Mouse (Mus musculus): ENCODE results near the gene Nup214. TPM values are rescaled to one million over a fixed set of nuclear protein-coding genes. Genes with fewer than 3 reads are reported as not detected.
A peak's percentile ranks its signal among the peaks of the same experiment; 100 is the strongest.

The Nup214 gene
- 71.2 and 72.7 TPM in 2 replicates for polyA plus RNA-seq (2014; fragmentation: Nextera tagmentation; extraction: Ambion mirVana)

DNA sequence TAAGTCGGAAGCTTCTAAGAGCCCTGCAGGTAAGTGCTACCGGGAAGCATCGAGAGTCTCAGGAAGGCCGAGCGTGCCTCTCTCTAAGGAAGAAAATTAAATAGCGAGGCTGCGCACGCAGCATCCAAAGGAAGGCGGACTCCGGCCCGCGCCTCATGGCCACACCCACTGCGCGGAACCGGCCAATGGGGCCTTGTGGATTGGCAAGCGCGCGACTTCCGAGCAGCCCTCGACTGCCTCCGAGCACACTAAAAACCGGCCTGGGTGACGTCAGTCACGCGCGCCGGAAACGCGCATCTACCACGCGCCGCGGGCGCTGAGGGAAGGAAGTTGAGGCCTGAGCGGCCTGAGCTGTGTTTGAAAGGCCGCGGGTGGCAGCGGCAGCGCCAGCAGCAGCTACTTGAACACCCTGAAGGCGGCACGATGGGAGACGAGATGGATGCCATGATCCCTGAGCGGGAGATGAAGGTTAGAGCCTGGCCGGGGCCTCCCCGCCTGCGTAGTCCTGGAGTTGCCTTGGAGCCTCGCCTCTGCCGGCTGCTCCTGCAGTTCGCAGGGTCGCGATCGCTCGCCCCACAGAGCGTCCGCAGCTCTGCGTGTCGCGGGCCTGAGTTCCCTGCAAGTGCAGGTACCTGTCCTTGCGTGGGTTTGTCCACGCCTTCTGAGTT, at the start of gene Nup214:
TSS of gene Nup214 (plus strand) at position 296 of the 668 bp plus-strand sequence.
- Histone ChIP-seq H3K9ac (ENCODE audit: low read length) (peak within 1 kb of the TSS; percentile 90), H3K27ac (ENCODE audit: low read depth, low read length) (0 out of 2 replicates have a peak within 1 kb of the TSS, but pooled peaks have one; percentile 21), H3K4me2 (ENCODE audit: low read depth) (peak within 1 kb of the TSS; percentile 82), H3K9me3 (ENCODE audit: control insufficient read depth, low read length) (no peaks in the 10 kb centered on the region), H3K4me1 (ENCODE audit: control insufficient read depth, insufficient read depth, low read length) (peaks cover 6% of the 10 kb centered on the region; the same call in 1 of the 2 replicates), H3K4me3 (ENCODE audit: low read depth, low read length) (peak within 1 kb of the TSS; percentile 87), H3K36me3 (ENCODE audit: control insufficient read depth, insufficient read depth, low read length) (0 out of 2 replicates have a peak, but pooled peaks cover 7% of the 10 kb centered on the region), H3K27me3 (ENCODE audit: control insufficient read depth, insufficient read depth, low read length) (no peaks in the 10 kb centered on the region)
- DNase-seq (ENCODE audit: low spot score) (peak; percentile 100), ATAC-seq (ENCODE audit: insufficient read depth, low FRiP score, low TSS enrichment) (peak; percentile 99)
- under 1% methylated on average over 60 of the region's 60 CpGs for WGBS

- 34% methylated on average over 9 of the region's 9 CpGs for WGBS
- Histone ChIP-seq H3K36me3 (ENCODE audit: control insufficient read depth, insufficient read depth, low read length) (no peaks in the 10 kb centered on the region), H3K27me3 (ENCODE audit: control insufficient read depth, insufficient read depth, low read length) (no peaks in the 10 kb centered on the region), H3K4me2 (ENCODE audit: low read depth) (no peak overlapping the region), H3K4me1 (ENCODE audit: control insufficient read depth, insufficient read depth, low read length) (no peaks in the 10 kb centered on the region), H3K9ac (ENCODE audit: low read length) (no peak overlapping the region), H3K9me3 (ENCODE audit: control insufficient read depth, low read length) (no peaks in the 10 kb centered on the region), H3K4me3 (ENCODE audit: low read depth, low read length) (no peak overlapping the region), H3K27ac (ENCODE audit: low read depth, low read length) (no peak overlapping the region)
- DNase-seq (ENCODE audit: low spot score) (no peak), ATAC-seq (ENCODE audit: insufficient read depth, low FRiP score, low TSS enrichment) (no peak)
Measured at GRCm38 (mm10) chr2:31924811-31925210, 49.4 kb upstream of the Nup214 start.

DNA sequence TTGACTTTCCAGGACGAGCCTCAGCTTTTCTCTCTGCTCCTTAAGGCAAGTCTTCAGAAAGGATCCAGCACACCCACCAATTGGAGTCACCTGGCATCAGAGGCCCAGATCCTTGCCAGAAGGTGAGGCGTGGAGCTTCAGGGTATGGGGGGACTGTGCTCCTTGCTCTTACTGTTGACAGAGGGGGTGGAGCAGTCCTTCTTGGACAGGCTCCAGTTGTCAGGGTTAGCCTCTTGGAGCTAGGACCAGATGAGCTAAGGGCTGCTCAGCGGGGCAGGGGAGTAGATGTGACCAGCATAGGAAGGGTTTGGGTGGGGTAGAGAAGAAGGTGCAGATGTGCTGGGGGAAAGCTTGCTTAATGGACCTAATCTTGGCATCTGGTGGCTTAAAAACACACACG, 48.3 kb upstream of the Nup214 start:
- 71% methylated on average over 4 of the region's 4 CpGs for WGBS

GRCm38 (mm10) chr2:31929664-31930063, 44.6 kb upstream of the Nup214 start:
- no peak overlapping the region for H3K4me3 ChIP-seq (ENCODE audit: low read depth, low read length)
- no peaks in the 10 kb centered on the region for H3K4me1 ChIP-seq (ENCODE audit: control insufficient read depth, insufficient read depth, low read length)
- no peak overlapping the region for H3K9ac ChIP-seq (ENCODE audit: low read length)
- DNase-seq (ENCODE audit: low spot score) (no peak), ATAC-seq (ENCODE audit: insufficient read depth, low FRiP score, low TSS enrichment) (no peak)
- no peaks in the 10 kb centered on the region for H3K36me3 ChIP-seq (ENCODE audit: control insufficient read depth, insufficient read depth, low read length)
- no peaks in the 10 kb centered on the region for H3K27me3 ChIP-seq (ENCODE audit: control insufficient read depth, insufficient read depth, low read length)
- no peak overlapping the region for H3K27ac ChIP-seq (ENCODE audit: low read depth, low read length)
- no peak overlapping the region for H3K4me2 ChIP-seq (ENCODE audit: low read depth)
- 87% methylated on average over 3 of the region's 3 CpGs for WGBS
- no peaks in the 10 kb centered on the region for H3K9me3 ChIP-seq (ENCODE audit: control insufficient read depth, low read length)

More for the DNA sequence above, 48.3 kb upstream of the Nup214 start:
- H3K27me3 ChIP-seq (ENCODE audit: control insufficient read depth, insufficient read depth, low read length), result no peaks in the 10 kb centered on the region
- no peak overlapping the region for H3K4me3 ChIP-seq (ENCODE audit: low read depth, low read length)
- ATAC-seq (ENCODE audit: insufficient read depth, low FRiP score, low TSS enrichment), result no peak
- no peak overlapping the region for H3K4me2 ChIP-seq (ENCODE audit: low read depth)
- H3K27ac ChIP-seq (ENCODE audit: low read depth, low read length), result no peak overlapping the region
- H3K9me3 ChIP-seq (ENCODE audit: control insufficient read depth, low read length), result no peaks in the 10 kb centered on the region
- H3K36me3 ChIP-seq (ENCODE audit: control insufficient read depth, insufficient read depth, low read length), result no peaks in the 10 kb centered on the region
- H3K4me1 ChIP-seq (ENCODE audit: control insufficient read depth, insufficient read depth, low read length), result no peaks in the 10 kb centered on the region
- H3K9ac ChIP-seq (ENCODE audit: low read length), result no peak overlapping the region
- no peak for DNase-seq (ENCODE audit: low spot score)

DNA sequence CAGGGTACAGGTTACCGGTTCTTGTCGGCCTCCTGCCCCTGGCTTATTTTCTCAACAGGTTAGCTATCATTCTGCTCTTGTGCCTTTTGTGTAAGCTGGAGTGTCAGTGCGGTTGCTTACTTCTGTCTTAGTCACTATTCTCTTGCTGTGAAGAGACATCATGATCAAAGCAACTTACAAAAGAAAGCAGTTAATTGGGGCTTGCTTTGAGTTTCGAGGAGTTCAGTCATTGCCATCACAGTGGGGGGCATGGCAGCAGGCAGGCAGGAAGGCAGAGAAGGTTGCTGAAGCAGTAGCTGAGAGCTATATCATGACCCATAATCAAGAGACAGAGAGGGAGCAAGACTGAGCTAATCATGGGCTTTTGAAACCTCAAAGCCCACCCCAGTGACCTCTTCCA, 39.7 kb upstream of the Nup214 start:
- Histone ChIP-seq H3K9me3 (ENCODE audit: control insufficient read depth, low read length) (no peaks in the 10 kb centered on the region), H3K4me2 (ENCODE audit: low read depth) (no peak overlapping the region), H3K4me1 (ENCODE audit: control insufficient read depth, insufficient read depth, low read length) (no peaks in the 10 kb centered on the region), H3K9ac (ENCODE audit: low read length) (no peak overlapping the region), H3K27ac (ENCODE audit: low read depth, low read length) (no peak overlapping the region), H3K27me3 (ENCODE audit: control insufficient read depth, insufficient read depth, low read length) (no peaks in the 10 kb centered on the region), H3K36me3 (ENCODE audit: control insufficient read depth, insufficient read depth, low read length) (no peaks in the 10 kb centered on the region), H3K4me3 (ENCODE audit: low read depth, low read length) (no peak overlapping the region)
- ATAC-seq (ENCODE audit: insufficient read depth, low FRiP score, low TSS enrichment), result no peak
- DNase-seq (ENCODE audit: low spot score), result no peak
- WGBS, result 14% methylated on average over 4 of the region's 4 CpGs

GRCm38 (mm10) chr2:31935054-31935453, 39.2 kb upstream of the Nup214 start:
- Histone ChIP-seq H3K4me2 (ENCODE audit: low read depth) (no peak overlapping the region), H3K27ac (ENCODE audit: low read depth, low read length) (no peak overlapping the region), H3K9me3 (ENCODE audit: control insufficient read depth, low read length) (no peaks in the 10 kb centered on the region), H3K4me1 (ENCODE audit: control insufficient read depth, insufficient read depth, low read length) (no peaks in the 10 kb centered on the region), H3K27me3 (ENCODE audit: control insufficient read depth, insufficient read depth, low read length) (no peaks in the 10 kb centered on the region), H3K9ac (ENCODE audit: low read length) (no peak overlapping the region), H3K4me3 (ENCODE audit: low read depth, low read length) (no peak overlapping the region), H3K36me3 (ENCODE audit: control insufficient read depth, insufficient read depth, low read length) (no peaks in the 10 kb centered on the region)
- WGBS, result 9% methylated on average over 4 of the region's 4 CpGs
- ATAC-seq (ENCODE audit: insufficient read depth, low FRiP score, low TSS enrichment) (no peak), DNase-seq (ENCODE audit: low spot score) (no peak)

- DNase-seq (ENCODE audit: low spot score), result no peak
- no peaks in the 10 kb centered on the region for H3K9me3 ChIP-seq (ENCODE audit: control insufficient read depth, low read length)
- no peak overlapping the region for H3K4me2 ChIP-seq (ENCODE audit: low read depth)
- no peak overlapping the region for H3K27ac ChIP-seq (ENCODE audit: low read depth, low read length)
- no peak overlapping the region for H3K9ac ChIP-seq (ENCODE audit: low read length)
- no peaks in the 10 kb centered on the region for H3K4me1 ChIP-seq (ENCODE audit: control insufficient read depth, insufficient read depth, low read length)
- no peak for ATAC-seq (ENCODE audit: insufficient read depth, low FRiP score, low TSS enrichment)
- H3K4me3 ChIP-seq (ENCODE audit: low read depth, low read length), result no peak overlapping the region
- no peaks in the 10 kb centered on the region for H3K27me3 ChIP-seq (ENCODE audit: control insufficient read depth, insufficient read depth, low read length)
- 90% methylated on average over 1 of the region's 1 CpGs for WGBS
- no peaks in the 10 kb centered on the region for H3K36me3 ChIP-seq (ENCODE audit: control insufficient read depth, insufficient read depth, low read length)
Measured at GRCm38 (mm10) chr2:31938298-31938697, 35.9 kb upstream of the Nup214 start.

DNA sequence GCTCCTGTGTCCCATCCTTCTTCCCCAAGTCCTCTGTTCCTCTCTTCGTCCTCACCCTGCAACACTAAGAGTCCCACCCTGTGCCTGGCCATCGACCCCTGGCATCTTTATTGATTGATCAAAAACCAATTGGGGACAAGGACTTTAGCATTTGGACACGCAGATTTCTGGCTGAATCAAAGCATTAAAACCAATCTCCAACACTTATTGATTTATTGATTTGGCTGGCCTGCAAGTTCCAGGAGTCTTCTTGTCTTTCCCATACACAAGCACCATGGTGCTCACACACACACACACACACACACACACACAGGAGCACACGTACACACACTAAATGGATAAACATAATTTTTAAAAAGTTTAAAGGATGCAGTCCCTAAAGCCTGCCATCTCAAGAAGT, 31.2 kb upstream of the Nup214 start:
- Histone ChIP-seq H3K9ac (ENCODE audit: low read length) (no peak overlapping the region), H3K4me1 (ENCODE audit: control insufficient read depth, insufficient read depth, low read length) (no peaks in the 10 kb centered on the region), H3K36me3 (ENCODE audit: control insufficient read depth, insufficient read depth, low read length) (no peaks in the 10 kb centered on the region), H3K4me3 (ENCODE audit: low read depth, low read length) (no peak overlapping the region), H3K27me3 (ENCODE audit: control insufficient read depth, insufficient read depth, low read length) (no peaks in the 10 kb centered on the region), H3K27ac (ENCODE audit: low read depth, low read length) (no peak overlapping the region), H3K4me2 (ENCODE audit: low read depth) (no peak overlapping the region), H3K9me3 (ENCODE audit: control insufficient read depth, low read length) (no peaks in the 10 kb centered on the region)
- 84% methylated on average over 4 of the region's 4 CpGs for WGBS
- ATAC-seq (ENCODE audit: insufficient read depth, low FRiP score, low TSS enrichment), result no peak
- DNase-seq (ENCODE audit: low spot score), result no peak

DNA sequence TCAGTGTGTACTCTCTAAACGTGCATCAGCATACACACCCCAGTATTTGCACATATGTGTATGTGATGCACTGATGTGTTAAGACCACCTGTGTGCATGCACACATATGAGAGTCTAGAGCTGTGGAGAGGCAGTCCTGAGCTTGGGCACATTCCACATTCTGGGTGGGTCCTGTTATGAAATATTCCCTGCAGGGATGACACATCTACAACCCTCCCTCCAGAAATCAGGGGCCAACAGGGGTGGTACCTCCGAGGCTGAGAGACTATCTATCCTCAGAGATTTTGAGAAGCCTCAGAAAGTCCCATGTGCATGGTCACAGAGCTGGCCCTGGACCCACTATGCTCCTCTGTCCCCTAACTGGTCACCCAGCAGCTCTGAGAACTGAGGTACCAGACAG, 28.7 kb upstream of the Nup214 start:
- peaks cover under 1% of the 10 kb centered on the region; the same call in 1 of the 2 replicates for H3K4me1 ChIP-seq (ENCODE audit: control insufficient read depth, insufficient read depth, low read length)
- ATAC-seq (ENCODE audit: insufficient read depth, low FRiP score, low TSS enrichment), result no peak
- DNase-seq (ENCODE audit: low spot score), result no peak

More for the DNA sequence above, 28.7 kb upstream of the Nup214 start:
- WGBS, result 82% methylated on average over 2 of the region's 2 CpGs
- no peaks in the 10 kb centered on the region for H3K36me3 ChIP-seq (ENCODE audit: control insufficient read depth, insufficient read depth, low read length)
- no peak overlapping the region for H3K27ac ChIP-seq (ENCODE audit: low read depth, low read length)
- H3K9ac ChIP-seq (ENCODE audit: low read length), result no peak overlapping the region
- no peaks in the 10 kb centered on the region for H3K27me3 ChIP-seq (ENCODE audit: control insufficient read depth, insufficient read depth, low read length)
- no peak overlapping the region for H3K4me2 ChIP-seq (ENCODE audit: low read depth)
- no peak overlapping the region for H3K4me3 ChIP-seq (ENCODE audit: low read depth, low read length)
- H3K9me3 ChIP-seq (ENCODE audit: control insufficient read depth, low read length), result no peaks in the 10 kb centered on the region
